Mouse (Mus musculus) cerebellum, adult 11-12 months (tissue): ENCODE measurements at regions not wholly inside any gene's neighbourhood (a gene's known extent, or its start where the extent isn't known, plus 50 kb on each side); places are given as distances from the start of the nearest gene placed in this dataset.

Source experiments
- DNase-seq: peaks from one replicate; pipeline ENCODE4 v3.0.0; 2022

- DNase-seq = no peak
These were observed 481.7 kb upstream of the Tenm4 start for GRCm38 (mm10) chr7:95689161-95689833.

GRCm38 (mm10) chr7:95699506-95699905, 471.5 kb upstream of the Tenm4 start:
- DNase-seq = no peak

DNA sequence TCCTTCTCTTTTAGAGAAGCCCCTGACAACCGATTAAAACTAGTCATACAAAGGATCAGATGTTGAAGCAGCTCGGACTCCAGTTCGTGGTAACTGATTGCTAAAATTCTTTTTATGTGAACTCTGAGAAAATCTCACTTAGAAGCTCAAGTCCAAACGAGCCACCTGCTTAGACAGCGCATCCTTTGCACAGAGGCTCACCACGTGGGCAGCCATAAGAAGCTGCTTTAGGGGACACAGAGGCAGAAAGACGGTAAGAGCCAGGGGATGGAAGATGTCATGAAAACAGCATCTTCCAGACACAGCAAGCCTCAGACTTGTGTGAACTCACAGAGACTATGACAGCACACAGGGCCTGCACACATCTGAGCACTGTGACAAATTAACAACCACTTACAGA, 461.0 kb upstream of the Tenm4 start:
- DNase-seq = no peak

DNA sequence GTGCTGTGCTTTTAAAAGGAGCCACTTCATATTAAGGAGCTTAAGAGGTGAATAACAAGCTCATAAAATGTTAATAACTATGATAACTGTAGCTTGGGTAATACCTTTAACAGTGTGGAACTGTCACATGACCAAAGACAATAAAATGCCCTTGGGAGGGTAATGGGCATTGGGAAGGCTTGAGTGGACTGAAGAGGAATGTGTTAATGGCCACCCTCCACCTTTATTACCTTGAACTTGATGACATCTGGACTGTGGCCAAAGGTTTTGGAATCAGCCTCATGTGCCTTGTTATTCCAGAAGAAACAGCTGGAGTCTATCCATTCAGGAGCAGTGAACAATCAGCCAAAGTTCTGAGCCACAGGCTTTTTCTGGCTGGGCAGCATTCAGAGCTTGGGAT, 451.0 kb upstream of the Tenm4 start:
- no peak for DNase-seq

- DNase-seq = no peak
These were observed 445.1 kb upstream of the Tenm4 start for GRCm38 (mm10) chr7:95725716-95726487.

DNA sequence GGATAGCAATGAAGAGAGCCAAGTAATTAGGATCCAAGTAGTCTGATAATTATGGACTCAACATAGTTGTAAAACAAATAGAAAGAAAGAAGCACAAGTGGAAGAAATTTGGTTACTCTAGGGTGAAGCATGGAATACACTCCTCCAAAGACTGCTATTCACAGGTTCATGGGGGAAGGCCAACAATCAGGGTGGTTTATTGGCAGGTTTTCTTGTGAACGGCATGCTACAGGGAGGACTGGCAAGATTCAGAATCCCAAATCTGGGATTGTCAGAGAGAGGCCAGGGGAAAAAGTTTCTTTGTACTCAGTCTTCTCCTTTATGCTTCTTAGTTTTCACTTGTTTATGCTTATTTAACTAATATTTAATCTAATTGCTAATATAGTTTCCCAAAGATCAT, 437.2 kb upstream of the Tenm4 start:
- DNase-seq = no peak

- DNase-seq = no peak
These were observed 436.5 kb upstream of the Tenm4 start for GRCm38 (mm10) chr7:95734587-95734986.

DNA sequence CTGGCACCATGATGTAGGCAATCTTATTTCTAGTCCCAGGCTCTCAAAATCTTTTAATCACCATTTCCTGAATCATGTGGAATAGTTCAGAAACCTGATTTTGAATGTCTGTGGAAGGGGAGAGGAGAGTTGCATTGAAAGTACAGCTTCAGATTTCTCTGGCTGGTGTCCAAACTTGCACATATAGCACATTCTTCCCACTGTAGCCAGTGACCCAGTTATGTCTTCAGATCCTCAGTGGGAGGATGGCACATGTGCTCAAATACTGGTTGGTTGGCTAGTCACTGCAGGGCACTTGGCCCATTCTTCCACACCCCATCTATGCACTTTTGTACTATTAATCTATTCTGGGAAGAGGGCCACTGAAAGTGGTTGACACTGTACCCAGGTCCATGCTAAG, 434.3 kb upstream of the Tenm4 start:
- no peak for DNase-seq

GRCm38 (mm10) chr7:95738725-95739245, 432.3 kb upstream of the Tenm4 start:
- no peak for DNase-seq

DNA sequence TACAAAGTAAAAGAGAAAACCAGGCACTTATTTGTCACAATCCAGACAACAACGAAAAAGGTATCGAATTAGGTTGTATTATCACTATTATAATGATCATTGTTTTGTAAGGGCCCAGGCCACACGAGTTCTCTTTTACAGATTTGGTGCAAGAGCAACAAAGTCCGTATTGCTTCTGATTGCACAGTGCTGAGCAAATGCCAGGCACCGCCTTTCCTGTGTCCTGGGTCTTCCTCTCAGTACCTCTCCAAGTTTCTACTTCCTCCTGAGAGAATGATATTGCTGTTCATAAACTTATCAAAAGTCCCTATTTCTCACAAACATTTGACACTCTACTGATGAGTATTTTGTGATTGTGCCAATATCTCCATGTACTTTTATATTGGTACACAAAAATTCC, 431.3 kb upstream of the Tenm4 start:
- no peak for DNase-seq

DNA sequence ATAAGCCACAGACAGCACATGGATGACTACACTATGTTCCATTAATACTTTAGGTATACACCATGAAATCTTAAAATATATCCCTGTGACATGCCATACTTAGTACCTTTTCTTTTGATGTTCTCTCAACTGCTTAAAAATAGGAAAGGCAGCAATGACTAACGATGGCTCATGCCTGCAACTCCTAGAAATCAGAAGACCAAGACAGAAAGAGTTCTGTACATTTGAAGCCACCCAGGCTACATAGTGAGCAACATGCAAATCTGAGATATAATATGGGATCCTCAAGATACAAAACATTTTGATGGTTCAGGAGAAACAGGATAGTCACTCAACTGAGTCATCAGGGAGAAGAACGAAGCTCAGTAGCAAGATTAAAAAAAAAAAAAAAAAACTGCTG, 412.7 kb upstream of the Tenm4 start:
- no peak for DNase-seq

GRCm38 (mm10) chr7:95760945-95761661, 409.9 kb upstream of the Tenm4 start:
- DNase-seq = no peak

DNA sequence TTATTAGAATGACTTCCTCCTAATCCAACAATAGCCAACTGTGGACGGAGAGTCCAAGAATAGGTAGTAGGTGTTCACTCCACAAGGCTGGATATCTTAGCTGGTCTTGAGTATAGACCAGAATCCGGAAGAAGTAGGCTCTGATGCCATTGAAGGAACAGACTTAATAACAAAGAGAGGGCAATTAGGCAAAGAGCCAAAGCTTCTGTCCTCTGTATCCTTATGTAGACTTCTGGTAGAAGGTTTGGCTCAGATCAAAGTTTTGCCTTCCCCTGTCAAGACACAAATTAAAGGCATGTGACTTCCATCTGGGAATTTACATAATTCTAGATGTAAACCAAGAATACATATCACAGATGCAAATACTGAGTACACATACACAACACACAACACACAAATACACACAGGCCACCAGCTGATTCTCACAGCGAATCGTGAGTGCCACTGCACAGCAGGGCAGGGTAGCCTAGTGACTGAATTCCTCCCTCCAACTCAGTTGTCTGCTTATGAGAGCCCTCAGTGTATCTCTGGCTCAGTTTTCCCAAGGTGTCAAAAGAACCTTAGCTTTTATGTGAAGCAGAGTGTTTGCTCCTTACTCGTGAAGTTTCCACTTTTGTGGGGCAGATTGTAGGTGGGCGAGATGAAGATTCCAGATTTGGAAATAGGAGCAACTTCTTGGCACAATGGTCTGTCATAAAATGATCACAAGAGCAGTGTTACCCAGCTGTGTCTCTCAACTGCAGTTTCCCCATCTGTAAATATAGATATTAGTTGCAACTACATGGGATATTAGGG, 404.5 kb upstream of the Tenm4 start:
- DNase-seq = no peak

GRCm38 (mm10) chr7:95784523-95784922, 386.5 kb upstream of the Tenm4 start:
- no peak for DNase-seq

DNA sequence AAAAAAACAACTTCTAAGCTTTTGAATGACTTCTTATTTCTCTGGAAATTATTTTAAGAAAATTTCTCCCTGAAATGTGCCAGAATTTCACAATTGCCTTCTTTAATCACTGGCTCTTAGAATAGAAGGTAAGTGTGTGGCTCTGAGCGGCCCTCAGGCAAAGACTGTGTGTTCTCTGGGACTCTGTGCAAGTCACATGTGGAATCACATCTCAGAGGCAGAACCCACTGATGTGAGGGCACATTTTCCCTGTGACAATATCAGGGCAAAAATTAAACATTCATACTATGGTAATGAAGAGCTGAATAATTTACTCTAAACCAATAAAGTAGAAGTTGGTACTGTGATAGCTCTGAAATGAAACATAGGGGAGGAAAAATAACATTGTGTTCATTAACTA, 383.5 kb upstream of the Tenm4 start:
- no peak for DNase-seq

- DNase-seq = no peak
These were observed 383.1 kb upstream of the Tenm4 start for GRCm38 (mm10) chr7:95787951-95788350.

DNA sequence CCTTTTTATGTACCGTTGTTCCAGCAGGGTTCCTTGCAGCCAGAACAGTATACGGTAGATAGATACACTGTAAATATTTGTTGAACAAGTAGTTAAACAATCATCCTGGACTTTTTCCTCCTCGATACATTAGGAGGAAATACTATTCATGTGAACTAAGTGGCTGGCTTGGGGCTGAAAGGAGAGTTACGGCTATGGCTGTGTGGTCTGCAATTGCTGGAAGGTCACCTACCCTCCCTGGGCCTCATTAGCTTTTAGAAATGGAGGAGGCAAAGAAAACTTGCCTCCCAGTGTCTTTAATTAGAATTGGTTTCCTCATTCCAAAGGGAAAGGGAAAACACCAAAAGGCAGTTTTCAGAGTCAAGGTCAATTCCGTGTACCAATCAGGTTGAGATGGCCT, 381.6 kb upstream of the Tenm4 start:
- no peak for DNase-seq

GRCm38 (mm10) chr7:95799022-95799421, 372.0 kb upstream of the Tenm4 start:
- no peak for DNase-seq

DNA sequence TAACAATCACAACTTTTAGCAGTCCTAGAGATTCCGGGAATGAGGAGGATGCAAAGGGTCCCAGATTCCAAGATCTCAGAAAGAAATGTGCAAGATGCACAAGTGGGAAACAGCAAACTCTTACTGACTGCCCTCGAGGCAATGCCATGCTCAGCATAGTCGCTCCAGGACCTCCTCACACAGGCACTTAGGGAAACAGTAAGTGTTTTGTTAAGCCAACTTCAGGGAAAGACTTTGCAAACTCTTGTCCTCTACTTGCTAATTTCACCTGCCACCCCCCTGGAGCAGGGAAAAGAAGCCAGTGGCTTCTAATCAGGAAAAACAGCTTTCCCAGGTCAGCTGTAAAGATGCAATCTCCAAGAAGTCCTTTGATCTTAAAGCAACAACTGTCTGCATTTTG, 361.4 kb upstream of the Tenm4 start:
- no peak for DNase-seq

DNA sequence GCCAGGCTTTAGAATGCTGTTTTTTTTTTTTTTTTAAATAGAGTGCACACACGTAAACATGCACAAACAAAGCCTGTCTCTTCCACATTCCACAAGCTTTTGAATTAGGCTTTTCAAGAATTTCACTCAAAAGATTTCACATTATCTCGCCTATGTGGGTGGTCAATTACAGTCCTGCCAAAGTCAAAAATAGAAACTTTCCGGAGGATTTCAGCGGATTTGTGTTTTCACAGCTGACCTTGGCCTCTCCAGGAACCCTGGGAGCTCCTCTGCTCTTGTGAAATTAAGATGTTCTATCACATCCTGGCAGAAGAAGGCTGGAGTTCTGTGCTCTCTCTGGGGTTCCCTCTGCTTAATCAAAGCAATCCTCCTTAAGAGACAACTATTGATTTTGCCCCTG, 360.9 kb upstream of the Tenm4 start:
- DNase-seq = no peak

DNA sequence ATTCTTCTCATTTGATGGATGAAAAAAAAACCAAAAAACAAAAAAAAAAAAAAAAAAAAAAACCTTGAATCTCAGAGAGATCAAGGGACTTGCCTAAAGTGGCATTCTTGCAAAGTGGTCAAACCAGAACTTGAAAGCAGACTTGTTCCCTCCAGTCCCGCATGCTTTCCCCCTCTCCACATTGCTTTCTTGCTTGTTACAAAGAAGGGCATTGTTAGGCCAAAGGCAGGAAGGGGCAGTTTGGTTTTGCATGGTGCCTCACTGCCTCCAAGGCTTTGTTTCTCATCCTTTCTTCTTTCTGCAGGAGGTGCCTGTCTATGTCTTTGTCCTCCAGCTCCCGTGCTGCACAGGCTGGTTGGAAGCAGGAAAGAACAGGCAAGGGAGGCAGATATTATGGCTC, 356.2 kb upstream of the Tenm4 start:
- DNase-seq = no peak

DNA sequence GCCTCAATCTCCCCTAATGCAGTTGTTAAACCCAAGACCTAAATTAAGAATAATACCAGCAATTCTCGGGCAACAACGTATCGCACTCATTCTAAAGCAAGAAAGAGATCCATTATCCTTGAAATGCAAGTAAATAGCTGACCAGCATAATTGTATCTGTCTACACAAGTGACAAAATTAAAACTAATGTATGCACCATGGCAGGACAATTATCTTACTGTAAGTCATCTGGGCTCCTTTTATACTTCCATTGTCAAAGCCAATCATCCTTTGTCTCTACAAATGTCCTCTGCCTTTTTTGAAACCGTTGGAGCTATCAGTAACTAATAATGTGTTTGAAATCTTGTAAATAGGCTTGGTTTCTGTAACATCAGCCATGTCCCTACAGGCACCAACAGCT, 347.5 kb upstream of the Tenm4 start:
- no peak for DNase-seq

DNA sequence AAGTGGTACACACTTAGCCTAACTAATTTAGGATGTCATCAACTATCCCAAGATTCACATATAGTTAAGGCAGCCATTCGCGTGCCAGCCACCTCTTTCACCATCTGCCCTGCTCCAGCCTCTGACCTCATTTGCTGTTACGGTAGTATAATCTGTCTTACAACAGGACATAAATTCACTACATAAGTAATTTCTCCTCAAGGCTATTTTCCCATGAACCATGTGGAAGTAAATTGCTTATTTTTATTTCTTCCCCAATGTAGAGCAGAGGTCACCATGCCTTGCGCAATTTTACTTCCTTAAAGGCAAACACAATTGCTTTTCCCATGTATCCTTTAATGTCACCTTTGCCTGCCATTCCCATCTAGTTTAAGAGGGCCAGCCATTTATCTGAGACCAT, 341.2 kb upstream of the Tenm4 start:
- DNase-seq = no peak
